Mouse (Mus musculus) kidney, postnatal 25 days (tissue): ENCODE measurements around the gene Ift140.

Experiments
- DNase-seq, 2 experiments: peaks; one replicate each; pipeline ENCODE4 v3.0.0; 2021; ENCODE audit warnings: mixed read lengths in 2 of 2

The Ift140 gene

DNA sequence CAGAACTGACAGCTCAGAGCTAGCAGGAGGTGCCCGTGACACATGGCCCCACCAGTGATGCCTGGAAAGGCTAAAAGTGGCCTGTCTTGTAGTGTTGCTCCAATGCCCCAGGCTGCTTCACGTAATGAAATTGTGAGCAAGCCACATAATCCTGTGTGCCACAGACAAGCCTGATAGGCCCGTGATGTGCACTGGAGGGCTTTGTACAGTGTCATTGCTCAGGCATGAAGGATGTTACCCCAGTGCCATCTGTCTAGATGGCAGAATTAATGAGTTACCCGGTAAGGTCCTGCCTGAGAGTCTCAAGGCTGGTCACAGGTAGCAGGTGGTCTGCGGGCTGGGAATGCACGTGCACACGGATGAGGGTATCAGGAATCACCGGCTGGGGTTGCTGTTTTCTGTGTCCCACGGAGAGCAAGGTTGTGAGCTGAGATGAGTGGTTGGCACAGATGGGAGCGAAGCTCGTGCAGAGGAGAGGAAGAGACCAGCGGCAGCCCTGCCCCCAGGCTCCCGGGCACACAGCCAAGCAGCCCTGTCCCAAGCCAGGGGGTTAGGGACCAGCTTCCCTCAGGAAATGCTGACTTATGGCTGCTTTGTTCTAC, 62.0 kb downstream of the Ift140 start:
- peak; percentile 90 to 92 for DNase-seq

DNA sequence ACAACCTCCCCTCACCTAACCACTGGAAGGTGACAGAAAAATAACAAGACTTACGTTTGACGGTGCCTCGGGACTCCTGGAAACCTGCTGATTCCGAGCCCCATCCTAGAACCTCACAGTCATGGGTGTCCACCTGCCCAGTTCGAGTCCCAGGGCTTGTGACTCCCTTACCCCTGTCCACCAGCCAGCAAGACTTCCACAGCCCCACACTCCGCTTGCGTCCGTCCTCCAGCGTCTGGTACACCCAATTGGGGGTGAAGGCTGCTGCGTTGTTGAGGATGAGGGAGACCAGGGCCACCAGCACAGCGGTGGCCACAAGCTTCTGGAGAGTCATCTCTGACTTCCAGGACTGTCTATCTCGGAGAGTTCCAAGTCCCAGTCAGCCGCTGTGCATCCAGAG, 64.3 kb downstream of the Ift140 start:
- no peak for DNase-seq

DNA sequence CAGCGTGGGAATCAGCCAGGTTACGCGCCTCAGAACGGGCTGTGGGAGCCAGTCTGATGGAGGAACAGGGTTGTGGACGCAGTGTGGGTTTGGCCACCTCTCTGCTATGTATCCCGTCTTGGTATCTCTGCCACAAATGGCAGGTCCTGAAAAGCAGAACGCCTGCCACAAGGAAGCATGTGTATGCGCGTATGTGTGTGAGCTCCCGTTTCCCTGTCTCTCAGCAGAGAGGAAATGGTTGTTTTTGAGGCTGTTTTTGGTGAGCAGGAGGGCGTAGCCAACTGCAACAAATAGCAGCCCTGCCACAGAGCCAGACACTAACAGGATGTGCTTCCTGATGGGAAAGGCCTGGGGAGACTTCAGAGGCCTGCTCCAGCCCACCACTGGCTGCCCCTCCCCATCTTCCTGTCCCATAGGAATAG, 65.1 kb downstream of the Ift140 start:
- DNase-seq, result peak; percentile 77 to 92

DNA sequence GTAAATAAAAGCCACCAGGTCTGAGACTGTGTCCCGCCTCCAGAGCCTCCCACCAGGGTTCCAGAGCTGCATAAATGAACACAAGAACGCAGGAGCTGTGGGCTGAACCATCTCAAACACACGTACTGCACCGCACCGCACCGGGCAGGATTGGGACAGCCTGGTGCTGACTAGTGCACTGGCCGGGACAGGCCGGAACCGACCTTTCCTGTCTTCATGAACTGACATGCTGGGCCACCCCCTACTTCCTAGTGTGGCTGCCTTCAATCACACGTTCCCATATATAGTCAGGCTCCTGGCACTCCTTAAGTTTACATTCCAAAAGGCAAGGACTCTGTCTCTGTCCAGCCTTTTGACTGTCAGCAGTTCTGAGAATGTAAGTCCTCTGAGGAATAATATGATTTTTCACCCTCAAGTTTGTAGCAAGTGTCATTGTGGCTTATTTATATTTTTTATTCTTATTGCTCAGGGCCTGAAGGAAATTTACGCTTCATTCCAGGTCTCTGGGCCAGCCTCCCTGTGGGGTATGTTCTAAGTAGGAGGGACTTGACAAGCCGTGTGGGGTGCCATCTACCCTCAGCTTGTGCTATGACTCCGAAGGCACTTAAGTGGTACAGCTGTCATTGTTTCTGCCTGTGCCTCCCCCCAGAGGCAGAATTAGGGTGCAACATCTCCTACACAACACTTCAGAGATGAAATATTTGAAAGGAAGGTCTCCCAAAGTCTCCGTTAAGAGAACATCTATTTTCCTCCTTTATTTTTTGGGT, 66.4 kb downstream of the Ift140 start:
- DNase-seq, result peak; percentile 67 to 80

DNA sequence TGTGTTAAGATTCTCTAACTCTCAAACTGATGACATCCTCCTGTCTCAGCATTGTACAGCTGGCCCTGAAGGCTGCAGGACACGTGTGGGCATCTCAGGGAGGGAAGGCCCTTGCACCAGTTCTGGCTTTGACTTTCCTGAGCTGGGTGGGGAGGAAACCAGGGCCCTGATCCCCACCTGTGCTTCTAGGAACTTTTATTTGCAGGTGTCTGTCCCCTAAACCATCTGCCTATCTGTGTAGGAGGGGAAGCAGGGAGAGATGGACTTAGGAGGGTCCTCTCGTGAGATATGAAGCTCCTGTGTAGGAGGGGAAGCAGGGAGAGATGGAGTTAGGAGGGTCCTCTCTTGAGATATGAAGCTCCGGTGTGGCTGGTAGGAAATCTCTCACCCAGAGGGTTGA, 67.0 kb downstream of the Ift140 start:
- no peak for DNase-seq

DNA sequence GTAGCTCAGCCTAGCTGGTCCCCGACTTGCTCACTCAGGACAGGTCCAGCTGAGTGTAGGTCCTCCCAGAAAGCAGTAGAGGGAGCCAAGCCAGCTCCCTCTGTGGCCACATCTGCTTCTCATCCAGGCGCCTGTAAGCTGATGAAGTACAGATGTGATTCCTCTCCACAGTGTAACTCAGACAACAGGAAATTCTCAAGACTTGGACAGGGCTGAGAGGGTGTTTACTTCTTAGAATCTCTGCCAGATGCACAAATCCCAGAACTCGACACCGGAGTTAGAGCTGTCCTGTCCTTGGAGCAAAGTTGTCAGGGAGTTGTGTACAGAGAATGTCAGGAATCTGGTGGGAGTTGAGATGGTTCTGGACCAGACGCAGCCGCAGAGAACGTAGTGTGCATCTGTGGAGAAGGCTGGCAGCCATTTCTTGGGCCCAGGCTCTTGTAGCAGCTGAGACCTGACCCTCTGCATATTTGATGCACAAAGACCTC, 67.6 kb downstream of the Ift140 start, which contains the start of gene Tmem204:
Tmem204 (minus strand) TSS at position 148 of the 488 bp plus-strand sequence.
- peak; percentile 68 to 84 for DNase-seq

DNA sequence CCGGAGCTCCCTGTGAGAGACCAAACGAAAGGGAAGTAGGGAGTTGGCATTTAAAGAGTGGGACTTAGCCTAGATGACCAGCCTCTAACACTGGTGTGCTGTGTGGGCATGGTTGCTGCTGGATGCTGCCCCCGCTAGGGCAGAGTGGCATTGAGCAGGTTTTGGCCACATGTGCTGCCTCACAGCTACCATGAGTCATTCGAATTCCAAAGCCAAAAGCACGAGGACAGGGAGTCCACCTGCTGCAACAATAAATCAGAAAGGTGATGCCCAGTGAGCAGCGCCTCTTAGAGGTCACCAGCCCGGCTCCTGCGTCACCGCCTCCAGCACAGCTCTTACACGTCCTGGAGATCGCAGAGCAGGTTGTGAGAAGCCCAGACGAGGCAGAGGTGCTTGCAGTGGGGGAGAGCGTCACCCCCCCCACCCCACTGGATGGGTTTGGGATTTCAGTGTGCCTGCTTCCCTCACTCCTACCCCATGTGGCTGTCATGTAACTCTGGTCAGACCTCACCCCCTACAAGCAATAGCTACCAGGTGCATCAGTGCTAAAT, 69.0 kb downstream of the Ift140 start:
- no peak for DNase-seq

DNA sequence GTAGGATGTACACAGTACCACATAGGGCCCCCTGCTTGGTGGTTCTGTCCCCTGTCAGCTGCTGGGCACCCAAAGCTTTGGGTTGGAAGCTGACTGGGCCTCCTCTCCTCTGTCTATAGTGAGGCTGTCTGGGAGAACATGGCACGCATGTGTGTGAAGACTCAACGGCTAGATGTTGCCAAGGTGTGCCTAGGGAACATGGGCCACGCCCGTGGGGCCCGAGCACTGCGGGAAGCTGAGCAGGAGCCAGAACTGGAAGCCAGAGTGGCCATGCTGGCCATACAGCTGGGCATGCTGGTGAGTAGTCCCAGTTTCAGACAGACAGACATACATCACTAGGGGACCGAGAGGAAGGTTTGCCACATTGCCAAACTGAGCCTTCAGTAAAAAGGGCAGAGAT, 70.8 kb downstream of the Ift140 start:
- no peak for DNase-seq

DNA sequence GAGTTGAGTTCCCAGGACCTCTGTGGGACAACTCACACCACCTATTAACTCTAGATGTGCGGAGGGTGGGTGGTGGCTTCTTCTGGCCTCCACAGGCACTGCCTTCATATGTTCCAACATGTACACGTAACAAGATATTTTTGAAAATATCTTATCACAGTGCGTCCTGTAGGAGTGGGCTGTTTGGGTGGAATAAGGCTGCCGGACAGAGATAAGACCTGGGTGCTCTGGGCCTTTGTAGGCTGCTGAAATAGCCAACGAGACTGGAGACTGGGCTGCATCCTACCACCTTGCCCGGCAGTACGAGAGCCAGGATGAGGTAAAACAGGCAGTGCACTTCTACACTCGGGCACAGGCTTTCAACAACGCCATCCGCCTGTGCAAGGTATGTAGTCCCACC, 73.3 kb downstream of the Ift140 start:
- DNase-seq, result no peak

DNA sequence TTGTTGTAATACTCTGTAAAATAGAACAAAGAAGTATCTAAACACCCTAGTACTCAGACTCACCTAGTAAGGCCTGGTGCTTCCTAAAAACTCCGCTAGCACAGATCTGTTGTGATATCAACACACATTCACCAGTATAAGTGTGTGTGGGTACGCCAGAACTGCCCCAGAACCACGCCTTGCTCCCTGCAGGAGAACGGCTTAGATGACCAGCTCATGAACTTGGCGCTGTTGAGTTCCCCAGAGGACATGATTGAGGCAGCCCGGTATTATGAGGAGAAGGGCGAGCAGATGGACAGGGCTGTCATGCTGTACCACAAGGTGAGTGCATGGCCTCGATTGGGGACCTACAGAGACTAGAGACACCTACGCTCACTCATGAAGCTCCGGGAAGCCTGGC, 74.6 kb downstream of the Ift140 start:
- no peak for DNase-seq

DNA sequence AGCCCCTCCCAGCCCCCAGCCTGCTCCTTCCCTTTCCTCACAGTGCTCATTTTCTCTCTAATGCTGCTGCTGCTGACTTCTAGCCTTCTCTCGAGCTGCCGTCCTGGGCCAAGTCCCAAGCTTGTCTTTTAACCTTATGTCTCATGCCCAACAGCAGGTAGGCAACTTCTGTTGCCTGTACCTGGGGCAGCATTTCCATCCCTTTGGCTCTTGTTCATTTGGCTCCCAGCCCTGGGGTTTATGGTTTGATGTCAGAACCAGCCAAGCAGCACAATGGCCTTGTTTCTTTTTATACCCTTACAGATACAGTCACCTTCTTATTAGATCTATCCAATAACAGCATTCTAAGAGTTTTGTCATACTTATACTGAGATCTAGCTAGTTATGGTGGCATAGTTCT, 80.3 kb downstream of the Ift140 start:
- DNase-seq, result peak; percentile 79 to 82

DNA sequence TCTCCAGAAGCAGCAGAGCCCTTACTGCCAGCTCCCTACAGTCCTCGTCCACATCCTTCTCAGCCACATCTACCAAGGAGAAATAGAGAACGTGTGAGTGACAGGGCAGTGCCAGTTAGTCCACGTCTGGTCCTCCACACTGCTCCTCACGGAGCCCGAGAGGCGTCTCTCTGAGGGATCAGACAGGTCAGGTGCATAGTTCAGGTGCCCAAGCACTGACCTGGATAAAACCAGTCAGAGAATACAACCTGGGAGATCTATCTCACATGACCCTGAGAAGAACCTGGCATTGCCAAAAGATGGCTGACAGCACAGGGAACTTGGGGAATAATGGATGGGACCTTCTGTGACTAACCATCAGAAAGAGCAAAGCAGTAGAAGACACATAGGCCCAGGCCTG, 84.2 kb downstream of the Ift140 start:
- DNase-seq, result peak in 1 of 2 experiments; percentile 78

DNA sequence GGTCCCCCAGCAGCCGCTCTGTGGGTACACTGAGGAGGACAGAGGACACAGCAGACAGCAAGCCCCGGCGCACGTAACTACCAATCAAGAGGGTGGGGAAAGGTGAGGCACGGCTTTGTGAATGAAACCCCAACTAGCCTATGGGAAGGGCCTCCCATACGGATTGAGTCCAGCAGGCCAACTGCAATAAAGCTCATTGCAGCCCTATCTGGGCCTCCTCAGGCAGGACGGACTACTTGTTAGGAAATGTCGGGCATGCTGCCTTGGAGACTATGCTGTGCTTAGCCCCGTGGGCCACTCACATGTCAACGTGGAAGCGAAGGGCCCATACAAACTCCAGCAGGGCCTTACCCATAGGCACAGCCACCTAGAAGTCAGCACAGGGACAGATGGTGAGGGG, 85.5 kb downstream of the Ift140 start:
- DNase-seq, result no peak

DNA sequence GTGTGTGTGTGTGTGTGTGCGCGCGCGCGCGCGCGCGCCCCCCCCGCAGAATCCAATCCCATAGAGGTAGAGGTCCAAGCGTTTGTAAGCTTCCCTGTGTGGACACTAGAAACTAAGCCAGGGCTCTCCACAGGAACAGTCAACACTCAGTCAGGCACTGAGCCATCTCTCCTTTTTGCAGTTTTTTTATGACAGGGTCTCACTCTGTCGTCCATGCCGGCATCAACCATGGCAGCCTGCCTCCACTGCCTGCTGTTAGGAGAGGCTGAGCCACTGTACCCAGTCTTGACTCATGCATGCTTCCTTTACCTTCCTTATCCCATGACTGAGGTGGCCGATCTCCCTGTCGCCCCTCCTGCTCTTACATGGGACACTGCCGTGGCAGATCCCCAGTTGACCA, 91.9 kb downstream of the Ift140 start:
- DNase-seq, result no peak

DNA sequence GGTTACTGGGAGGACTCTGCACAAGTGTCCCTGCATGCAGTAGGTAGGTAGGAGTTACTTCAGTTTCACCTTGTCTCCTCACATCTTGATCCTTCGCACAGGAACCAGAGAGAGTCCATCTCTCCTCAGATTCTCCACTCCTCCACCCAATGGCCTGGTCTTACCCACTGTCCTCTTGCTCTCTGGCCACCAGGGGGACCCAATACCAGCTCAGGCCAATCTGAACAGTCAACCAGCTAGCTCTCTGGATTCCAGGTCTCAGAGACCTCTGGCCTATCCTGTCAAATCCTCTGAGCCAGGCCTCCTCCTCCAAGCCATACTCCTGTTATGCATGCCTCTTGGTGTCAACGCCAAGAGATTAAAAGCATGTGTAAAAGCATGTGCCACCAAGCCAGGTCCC, 93.7 kb downstream of the Ift140 start:
- peak; percentile 75 to 76 for DNase-seq

DNA sequence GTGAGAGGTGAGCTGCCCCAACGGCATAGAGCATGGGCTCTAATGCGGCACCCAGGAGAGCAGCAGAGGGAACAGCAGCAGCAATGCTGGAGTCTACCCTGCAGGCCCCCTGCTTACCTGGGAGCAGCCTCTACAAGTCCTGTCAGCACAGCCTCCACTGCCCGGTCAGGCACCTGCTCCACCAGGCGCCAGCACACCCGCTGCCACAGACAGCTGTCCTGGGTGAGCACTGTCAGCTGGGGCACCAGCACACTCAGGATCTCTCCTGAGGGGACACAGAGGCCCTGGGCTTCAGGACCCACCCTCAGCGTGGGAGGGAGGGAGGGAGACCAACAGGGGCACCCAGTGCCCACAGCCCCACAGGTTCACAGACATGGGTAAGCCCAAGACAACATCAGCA, 94.7 kb downstream of the Ift140 start:
- no peak for DNase-seq

DNA sequence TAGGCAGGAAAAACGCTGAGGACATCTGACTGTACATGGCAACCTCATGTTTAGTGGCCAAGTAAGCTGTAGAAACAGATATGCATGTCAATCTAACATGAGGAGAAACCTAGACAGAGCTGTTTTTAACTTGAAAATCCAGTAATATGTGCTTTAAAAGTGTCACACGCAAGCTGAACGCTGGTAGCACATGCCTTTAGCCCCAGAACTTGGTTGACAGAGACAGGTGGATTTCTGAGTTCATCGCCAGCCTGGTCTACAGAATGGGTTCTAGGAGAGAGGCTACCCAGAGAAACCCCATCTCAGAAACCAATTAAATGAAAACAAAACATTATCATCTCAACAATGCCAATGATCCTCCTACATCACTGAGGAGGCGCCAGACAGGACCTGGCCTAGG, 95.3 kb downstream of the Ift140 start:
- DNase-seq, result no peak

DNA sequence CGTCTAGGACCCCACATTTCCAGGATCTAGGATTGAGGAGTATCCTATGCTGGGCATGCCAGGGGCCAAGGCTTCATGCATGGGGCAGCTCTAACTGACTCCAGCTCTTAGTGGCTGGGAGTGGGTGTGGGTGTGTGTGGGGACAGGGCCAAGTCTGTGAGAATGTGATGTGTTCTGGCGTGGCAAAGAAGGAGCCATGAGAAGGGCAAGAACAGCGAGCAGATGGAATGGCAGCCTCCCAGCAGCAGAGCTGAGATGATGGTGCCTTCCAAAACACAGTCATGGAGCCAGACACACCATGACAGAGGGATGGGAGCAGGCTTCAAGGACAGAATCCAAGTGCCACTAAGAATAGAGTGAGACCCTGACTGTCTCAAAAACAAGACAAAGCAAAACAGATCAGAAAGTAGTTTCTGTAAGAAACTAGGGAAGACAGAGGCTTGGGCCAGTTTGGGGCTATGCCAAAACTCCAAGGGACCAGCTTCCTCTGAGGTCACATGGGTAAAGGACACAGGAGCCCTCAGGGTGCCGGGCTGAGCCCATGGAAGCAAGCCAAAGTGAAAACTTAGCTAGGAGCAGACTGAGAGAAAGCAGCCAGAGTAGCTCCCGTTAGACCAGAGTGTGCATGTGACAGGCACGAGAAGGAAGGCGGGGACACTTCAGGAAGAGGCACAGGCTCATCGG, 96.0 kb downstream of the Ift140 start:
- DNase-seq, result peak; percentile 78 to 86

DNA sequence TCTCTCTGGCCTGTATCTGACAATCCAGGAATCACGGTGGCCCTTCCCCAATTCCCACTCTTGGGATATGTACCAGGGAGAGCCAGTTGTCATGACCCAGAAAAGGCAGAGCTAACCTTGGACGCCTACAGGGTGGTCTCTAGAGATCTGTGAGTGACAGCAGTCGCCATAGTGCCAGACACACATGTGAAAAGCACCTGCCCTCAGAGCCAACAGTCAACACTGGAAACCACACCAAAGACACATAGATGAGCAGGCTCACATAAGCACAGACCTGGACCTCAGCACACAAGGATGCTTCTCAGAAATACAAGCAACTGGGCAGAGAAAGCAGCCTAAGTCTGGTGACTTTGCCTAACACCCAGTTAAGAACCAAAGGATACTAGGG, 96.5 kb downstream of the Ift140 start:
- no peak for DNase-seq

DNA sequence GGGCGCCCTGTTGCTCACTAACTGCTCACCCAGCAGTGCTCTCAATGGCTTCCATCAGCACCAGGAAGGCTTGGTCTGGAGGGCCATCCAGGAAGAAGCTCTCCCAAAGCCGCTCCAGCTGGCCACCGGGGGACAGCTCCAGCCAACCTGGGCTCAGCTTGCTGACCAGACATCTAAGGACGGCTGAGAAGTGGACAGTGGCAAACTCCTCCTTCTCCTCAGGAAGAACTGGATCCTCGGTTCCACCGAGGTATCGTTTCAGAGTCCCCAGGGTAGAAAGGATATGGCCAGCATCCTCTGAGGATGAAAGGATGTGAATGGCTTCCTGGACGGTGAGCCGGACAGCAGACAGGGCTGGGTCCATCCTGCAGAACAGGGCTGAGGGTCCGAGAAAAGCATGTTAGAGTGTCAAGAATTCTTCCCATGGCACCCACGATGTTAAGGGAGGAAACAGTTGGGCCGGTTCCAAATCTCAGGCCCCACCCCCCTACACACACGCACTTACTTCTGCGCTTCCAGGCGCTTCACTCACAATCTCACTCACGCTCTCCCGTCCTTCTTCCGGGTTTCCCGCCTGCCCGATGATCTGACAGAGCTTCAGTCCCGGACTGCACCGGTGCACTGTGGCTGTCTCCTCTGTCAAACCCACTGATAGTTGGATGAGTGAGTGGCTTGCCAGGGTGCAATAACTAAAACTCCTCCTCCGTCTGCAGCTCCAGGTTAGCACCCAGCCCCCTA, 99.2 kb downstream of the Ift140 start:
- peak; percentile 39 to 58 for DNase-seq

DNA sequence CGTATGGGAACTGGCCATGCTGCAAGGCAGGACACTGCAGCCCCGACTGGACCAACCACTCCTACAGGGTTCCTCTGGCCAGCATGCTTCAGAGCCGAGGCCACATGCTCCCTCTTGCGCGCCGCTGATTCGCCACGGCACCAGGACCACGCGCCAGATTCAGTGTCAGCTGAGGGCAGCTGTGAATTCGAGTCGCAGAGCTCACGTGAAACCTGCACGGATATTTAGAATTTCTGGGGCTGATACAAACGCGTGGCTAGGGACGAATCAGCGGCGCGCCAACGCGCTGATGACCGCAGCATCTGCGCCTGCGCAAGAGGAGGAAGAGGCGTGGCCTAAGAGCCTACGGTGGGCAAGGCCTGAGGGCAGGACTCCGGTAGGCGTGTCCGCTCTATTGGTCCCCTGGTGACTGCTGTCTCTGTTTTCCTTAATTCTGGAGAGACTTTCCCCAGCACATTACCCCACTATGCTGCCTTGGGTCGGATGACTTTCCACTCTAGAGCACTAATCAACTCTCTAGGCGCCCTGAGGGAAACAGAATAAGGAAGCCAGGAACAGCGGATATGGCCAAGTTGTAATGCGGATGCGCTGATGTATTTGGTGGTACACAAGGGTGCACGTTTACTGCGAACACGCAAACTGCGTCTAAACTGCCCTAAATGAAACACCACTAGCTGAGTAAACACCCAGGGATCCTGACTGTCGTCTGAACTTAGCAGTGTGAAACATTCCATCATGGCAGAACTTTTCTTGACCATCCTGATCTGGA, 100.0 kb downstream of the Ift140 start, which contains the start of gene Telo2:
Telo2 (minus strand) TSS at position 304 of the 769 bp plus-strand sequence.
- DNase-seq, result peak; percentile 96 to 97

DNA sequence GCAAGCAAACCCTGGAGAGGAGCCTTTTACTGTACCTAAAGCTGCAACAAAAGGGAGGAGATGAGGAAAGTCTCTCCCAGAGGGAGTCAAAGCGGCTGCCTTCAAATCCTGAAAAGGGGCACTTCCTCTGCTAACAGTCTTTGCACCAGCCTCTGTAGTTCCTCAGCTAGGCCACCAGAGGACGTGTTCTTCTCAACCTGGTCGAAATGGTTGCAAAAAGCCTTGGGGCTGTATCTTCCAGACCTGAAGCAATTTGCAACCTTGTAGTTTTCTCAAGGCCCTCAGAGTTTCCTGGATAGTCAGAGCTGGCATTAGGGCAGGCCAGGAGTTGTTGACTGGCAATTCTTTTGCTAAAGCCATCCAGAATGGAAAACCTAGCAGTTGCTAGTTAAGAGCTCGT, 101.4 kb downstream of the Ift140 start:
- no peak for DNase-seq
